Mouse (Mus musculus) kidney, postnatal 0 days (tissue): Measurements from ENCODE around the gene Cfap44. TPM values are rescaled to one million over a fixed set of nuclear protein-coding genes. Genes with fewer than 3 reads are reported as not detected.

Source experiments
- ATAC-seq: fragments of 200-750 bp; cut with Nextera tagmentation; replicated peaks from 2 replicates; pipeline ENCODE4 v1.8.0; 2017; ENCODE audit warnings: low read depth, moderate number of reproducible peaks, moderate TSS enrichment, moderate library complexity; ENCODE audit not compliant: low FRiP score
- DNase-seq: peaks from one replicate; pipeline ENCODE4 v3.0.0-alpha.2; 2016; ENCODE audit warnings: low spot score
- H3K27ac ChIP-seq: fragments of 300-500 bp; sonication (generic); 2 replicates; pipeline ENCODE4 v1.5.1; 2014; ENCODE audit warnings: mild to moderate bottlenecking
- H3K27me3 ChIP-seq: fragments of 300-500 bp; sonication (generic); 2 replicates; pipeline ENCODE4 v1.6.1; 2014; ENCODE audit warnings: low read length, mixed read lengths; ENCODE audit not compliant: insufficient read depth
- H3K36me3 ChIP-seq: fragments of 300-500 bp; sonication (generic); 2 replicates; pipeline ENCODE4 v1.6.1; 2014; ENCODE audit warnings: low read length, mixed read lengths; ENCODE audit not compliant: insufficient read depth
- H3K4me1 ChIP-seq: fragments of 300-500 bp; sonication (generic); replicated peaks from 2 replicates; pipeline ENCODE4 v1.6.1; 2014; ENCODE audit warnings: antibody characterized with exemption, low read length, mixed read lengths; ENCODE audit not compliant: insufficient read depth
- H3K4me2 ChIP-seq: fragments of 300-500 bp; sonication (generic); 2 replicates; pipeline ENCODE4 v1.6.1; 2014; ENCODE audit warnings: mild to moderate bottlenecking, low read length, moderate library complexity, mixed read lengths
- H3K4me3 ChIP-seq: fragments of 300-500 bp; sonication (generic); replicated peaks from 2 replicates; pipeline ENCODE4 v1.5.1; 2014; ENCODE audit warnings: low read depth, low read length
- H3K9ac ChIP-seq: fragments of 300-500 bp; sonication (generic); 2 replicates; pipeline ENCODE4 v1.6.1; 2014; ENCODE audit warnings: low read depth, low read length
- H3K9me3 ChIP-seq: fragments of 300-500 bp; sonication (generic); replicated peaks from 2 replicates; pipeline ENCODE4 v1.6.1; 2016; ENCODE audit warnings: low read length, inconsistent platforms, mixed read lengths
- CTCF ChIP-seq: IDR thresholded peaks from 2 replicates; pipeline ENCODE4 v1.5.1; 2016; ENCODE audit warnings: antibody characterized with exemption, low read depth, mild to moderate bottlenecking, moderate library complexity
- WGBS: fragments of 180-500 bp; shearing (Covaris S2); extraction: QIAGEN DNeasy Blood & Tissue Kit; methylation state at CpG from one replicate; pipeline ENCODE4 v1.1.7; 2014; 5-methylcytosine and 5-hydroxymethylcytosine counted together
- polyA plus RNA-seq: library from polyadenylated mRNA; unstranded; fragments of >200 nt; fragmentation: Nextera tagmentation; extraction: Ambion mirVana; gene quantifications from 2 replicates; pipeline ENCODE4 v1.2.1, GENCODE M21; 2015

Cfap44 gene
- polyA plus RNA-seq, 1 experiment from 2014 or later = 0.53 TPM

- TF ChIP-seq CTCF = no peak
- Histone ChIP-seq H3K36me3 (peaks cover 38% of the 10 kb centered on the region; the same call in 1 of the 2 replicates), H3K4me1 (no peaks in the 10 kb centered on the region), H3K4me2 (no peak overlapping the region), H3K4me3 (no peak overlapping the region), H3K9ac (no peak overlapping the region), H3K27ac (no peak overlapping the region), H3K27me3 (no peaks in the 10 kb centered on the region), H3K9me3 (no peaks in the 10 kb centered on the region)
- WGBS = 76% methylated on average over 6 of the region's 6 CpGs
- ATAC-seq (no peak), DNase-seq (no peak)
These were observed 121.9 kb downstream of the Cfap44 start for GRCm38 (mm10) chr16:44516498-44516897.

GRCm38 (mm10) chr16:44523595-44523994 is 129.0 kb downstream of the Cfap44 start:
- Histone ChIP-seq H3K9ac (no peak overlapping the region), H3K4me1 (peaks cover 5% of the 10 kb centered on the region; the same call in 1 of the 2 replicates), H3K27me3 (no peaks in the 10 kb centered on the region), H3K9me3 (no peaks in the 10 kb centered on the region), H3K36me3 (peaks cover 18% of the 10 kb centered on the region; the same call in 1 of the 2 replicates), H3K27ac (no peak overlapping the region), H3K4me3 (no peak overlapping the region), H3K4me2 (no peak overlapping the region)
- ATAC-seq (no peak), DNase-seq (no peak)
- no peak for TF ChIP-seq CTCF
- 87% methylated on average over 7 of the region's 7 CpGs for WGBS

- H3K36me3 ChIP-seq = peaks cover 2% of the 10 kb centered on the region; the same call in 1 of the 2 replicates
- no peak overlapping the region for H3K4me2 ChIP-seq
- WGBS = 74% methylated on average over 1 of the region's 1 CpGs
- no peak overlapping the region for H3K4me3 ChIP-seq
- DNase-seq = no peak
- H3K9me3 ChIP-seq = no peaks in the 10 kb centered on the region
- no peak overlapping the region for H3K27ac ChIP-seq
- peaks cover 24% of the 10 kb centered on the region for H3K4me1 ChIP-seq
- no peak for ATAC-seq
- TF ChIP-seq CTCF = no peak
- no peak overlapping the region for H3K9ac ChIP-seq
- no peaks in the 10 kb centered on the region for H3K27me3 ChIP-seq
These were observed 131.4 kb downstream of the Cfap44 start for GRCm38 (mm10) chr16:44526044-44526443.

- WGBS = 27% methylated on average over 12 of the region's 12 CpGs
- Histone ChIP-seq H3K27ac (no peak overlapping the region), H3K4me1 (peaks cover 24% of the 10 kb centered on the region), H3K4me2 (no peak overlapping the region), H3K4me3 (no peak overlapping the region), H3K27me3 (no peaks in the 10 kb centered on the region), H3K9ac (no peak overlapping the region), H3K9me3 (no peaks in the 10 kb centered on the region), H3K36me3 (no peaks in the 10 kb centered on the region)
- TF ChIP-seq CTCF = no peak
- DNase-seq (no peak), ATAC-seq (no peak)
These were observed 132.1 kb downstream of the Cfap44 start for GRCm38 (mm10) chr16:44526689-44527088.

GRCm38 (mm10) chr16:44527218-44527905 is 132.8 kb downstream of the Cfap44 start:
- TF ChIP-seq CTCF = no peak
- Histone ChIP-seq H3K9me3 (no peaks in the 10 kb centered on the region), H3K27me3 (no peaks in the 10 kb centered on the region), H3K36me3 (no peaks in the 10 kb centered on the region), H3K4me2 (no peak overlapping the region), H3K4me3 (no peak overlapping the region), H3K27ac (no peak overlapping the region), H3K9ac (no peak overlapping the region), H3K4me1 (peaks cover 24% of the 10 kb centered on the region)
- ATAC-seq (no peak), DNase-seq (no peak)
- 40% methylated on average over 11 of the region's 11 CpGs for WGBS

GRCm38 (mm10) chr16:44528955-44529354 is 134.4 kb downstream of the Cfap44 start:
- ATAC-seq = no peak
- H3K4me2 ChIP-seq = no peak overlapping the region
- H3K4me3 ChIP-seq = no peak overlapping the region
- no peak for TF ChIP-seq CTCF
- WGBS = 81% methylated on average over 7 of the region's 7 CpGs
- H3K9ac ChIP-seq = no peak overlapping the region
- H3K27me3 ChIP-seq = no peaks in the 10 kb centered on the region
- peaks cover 31% of the 10 kb centered on the region for H3K4me1 ChIP-seq
- no peak overlapping the region for H3K27ac ChIP-seq
- no peak for DNase-seq
- H3K9me3 ChIP-seq = no peaks in the 10 kb centered on the region
- H3K36me3 ChIP-seq = no peaks in the 10 kb centered on the region

- WGBS = 43% methylated on average over 8 of the region's 8 CpGs
These were observed 135.1 kb downstream of the Cfap44 start for GRCm38 (mm10) chr16:44529691-44530090.

More at GRCm38 (mm10) chr16:44529691-44530090, 135.1 kb downstream of the Cfap44 start:
- ATAC-seq = no peak
- H3K27ac ChIP-seq = no peak overlapping the region
- DNase-seq = no peak
- no peak for TF ChIP-seq CTCF
- no peak overlapping the region for H3K4me2 ChIP-seq
- H3K4me1 ChIP-seq = peaks cover 31% of the 10 kb centered on the region
- no peak overlapping the region for H3K4me3 ChIP-seq
- H3K9ac ChIP-seq = no peak overlapping the region
- H3K36me3 ChIP-seq = no peaks in the 10 kb centered on the region
- no peaks in the 10 kb centered on the region for H3K9me3 ChIP-seq
- H3K27me3 ChIP-seq = no peaks in the 10 kb centered on the region
